In the genomic region with DNA sequence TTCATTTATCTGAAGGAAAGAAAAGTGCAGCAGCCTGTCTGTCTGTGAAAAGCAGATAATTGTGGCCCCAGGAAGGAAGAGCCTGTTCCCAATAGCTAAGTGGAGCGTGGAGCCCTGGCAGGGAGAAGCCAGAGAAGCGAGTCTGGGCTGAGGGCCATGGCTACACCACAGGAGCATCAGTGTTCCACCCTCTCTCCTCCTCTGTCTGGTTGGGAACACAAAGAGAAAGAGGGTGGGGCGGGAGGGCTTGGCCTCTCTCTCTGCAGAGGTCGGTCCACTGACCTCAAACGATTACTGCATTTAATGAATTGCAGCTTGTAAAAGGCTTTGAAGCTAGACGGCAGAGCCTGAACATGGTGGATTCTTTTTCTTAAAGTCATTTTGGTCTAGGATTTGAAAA, we compare ENCODE assay signal across 9 mouse cellular contexts.
DNase-seq lines count a peak whose midpoint lies in the region; ATAC-seq lines count a peak whose summit lies in the region.
"Had no signal": no experiment of that assay in that cellular context is flagged by ENCODE, and none has a peak within 500 bp of the region (broad histone marks: within the 10 kb centered on the region; RNA-seq: fewer than 3 reads in every experiment).

No protein-coding gene starts in this region.

- peak; percentile 81 for DNase-seq in cerebellum, adult 11 months
- peak; percentile 78 to 80 for DNase-seq in cerebellum, postnatal 36 days
- peak; percentile 20 to 27 for DNase-seq in kidney, postnatal 4 days
- no peak for DNase-seq in spleen, postnatal 36 days (ENCODE audit: low spot score in 2 of 2)
- DNase-seq in layer of hippocampus, adult 9-11 months: no peak
- no peak for DNase-seq in B cell, adult 2 months

- H3K27me3 ChIP-seq in megakaryocyte, embryonic 14.5 days (replicated peaks): no peaks in the 10 kb centered on the region

- peaks cover 4% of the 10 kb centered on the region; the same call in 1 of the 2 replicates for H3K9me3 ChIP-seq in megakaryocyte, embryonic 14.5 days

- peak overlapping the region; percentile 71 for H3K4me3 ChIP-seq in megakaryocyte, embryonic 14.5 days (replicated peaks)
- H3K4me3 ChIP-seq: myocyte had no signal

- H3K36me3 ChIP-seq in megakaryocyte, embryonic 14.5 days (replicated peaks; ENCODE audit: low read length): peaks cover 3% of the 10 kb centered on the region

- peaks cover 55% of the 10 kb centered on the region for H3K4me1 ChIP-seq in megakaryocyte, embryonic 14.5 days

- ATAC-seq in megakaryocyte, adult 5-6 weeks (ENCODE audit: poor library complexity, severe bottlenecking): no peak

Comparison
In these comparisons a context has a peak if more than half of its experiments do, and no peak if none do; other contexts are left out.
1. DNase-seq: peak in cerebellum, adult 11 months (single experiment), cerebellum, postnatal 36 days (2 of 2) and kidney, postnatal 4 days (2 of 2); none in spleen, postnatal 36 days (0 of 2), layer of hippocampus, adult 9-11 months (single experiment) and B cell, adult 2 months (0 of 2).